17 mouse cellular contexts compared by ENCODE assay signal in genomic region chr5:52221596-52221995, GRCm38 (mm10).
"Had no signal": no experiment of that assay in that cellular context is flagged by ENCODE, and none has a peak within 500 bp of the region (broad histone marks: within the 10 kb centered on the region; RNA-seq: fewer than 3 reads in every experiment).

No protein-coding gene starts in this region.

- H3K27me3 ChIP-seq: lung, embryonic 15.5 days; midbrain, embryonic 13.5 days; midbrain, embryonic 15.5 days; neural tube, embryonic 12.5 days; stomach, embryonic 15.5 days had no signal

- H3K9ac ChIP-seq: lung, embryonic 15.5 days; midbrain, embryonic 13.5 days; midbrain, embryonic 15.5 days; neural tube, embryonic 12.5 days; stomach, embryonic 15.5 days had no signal

- H3K4me1 ChIP-seq: lung, embryonic 15.5 days had no signal

- H3K36me3 ChIP-seq: lung, embryonic 15.5 days; midbrain, embryonic 13.5 days; midbrain, embryonic 15.5 days; neural tube, embryonic 12.5 days; stomach, embryonic 15.5 days had no signal

- ATAC-seq: lung, postnatal 0 days; midbrain, embryonic 13.5 days; midbrain, embryonic 15.5 days had no signal

- H3K9me3 ChIP-seq: lung, embryonic 15.5 days; megakaryocyte, embryonic 14.5 days; midbrain, embryonic 13.5 days; midbrain, embryonic 15.5 days; neural tube, embryonic 12.5 days; stomach, embryonic 15.5 days had no signal

- H3K27ac ChIP-seq: lung, embryonic 15.5 days; macrophage; midbrain, embryonic 13.5 days; midbrain, embryonic 15.5 days; neural tube, embryonic 12.5 days; stomach, embryonic 15.5 days; stomach, postnatal 0 days had no signal

- DNase-seq: lung, adult 2 months; lung, postnatal 14 days; lung, postnatal 36 days; right cerebral cortex, postnatal 14 days; thymus, adult 2 months; thymus, postnatal 25 days; thymus, postnatal 4 days had no signal

- H3K4me3 ChIP-seq: lung, embryonic 15.5 days; megakaryocyte, embryonic 14.5 days; midbrain, embryonic 13.5 days; midbrain, embryonic 15.5 days; neural tube, embryonic 12.5 days; stomach, embryonic 15.5 days had no signal

- H3K4me2 ChIP-seq: lung, embryonic 15.5 days; midbrain, embryonic 11.5 days; midbrain, embryonic 13.5 days; midbrain, embryonic 15.5 days; neural tube, embryonic 12.5 days; stomach, embryonic 15.5 days had no signal
